22 mouse cellular contexts compared by ENCODE assay signal in the genomic region with DNA sequence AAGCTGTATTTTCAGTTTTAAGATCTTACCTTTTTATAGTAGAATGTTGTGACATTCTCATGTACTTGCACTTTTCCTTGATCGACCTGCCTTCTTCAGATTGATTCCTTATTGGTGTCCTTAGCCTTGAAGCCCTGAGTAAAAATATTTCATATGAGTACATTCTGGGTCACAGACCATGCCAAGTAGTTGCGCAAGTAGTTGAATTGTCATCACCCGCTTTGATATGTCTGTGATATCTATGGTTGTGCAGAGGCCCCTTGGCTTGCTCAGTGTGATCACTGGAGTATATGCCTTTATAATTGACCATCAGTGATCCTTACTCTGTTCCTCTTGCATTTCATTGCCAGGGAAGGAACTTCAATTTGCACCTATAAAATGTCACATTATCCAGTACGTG.
"Had no signal": no experiment of that assay in that cellular context is flagged by ENCODE, and none has a peak within 500 bp of the region (broad histone marks: within the 10 kb centered on the region; RNA-seq: fewer than 3 reads in every experiment).

No protein-coding gene starts in this region.

- H3K4me1 ChIP-seq: lung, embryonic 15.5 days; megakaryocyte, embryonic 14.5 days; midbrain, embryonic 13.5 days; midbrain, embryonic 15.5 days; neural tube, embryonic 12.5 days; stomach, embryonic 15.5 days had no signal

- H3K36me3 ChIP-seq: lung, embryonic 15.5 days; midbrain, embryonic 13.5 days; midbrain, embryonic 15.5 days; neural tube, embryonic 12.5 days; stomach, embryonic 15.5 days had no signal

- H3K9ac ChIP-seq: liver, postnatal 0 days; lung, embryonic 15.5 days; midbrain, embryonic 13.5 days; midbrain, embryonic 15.5 days; neural tube, embryonic 12.5 days; stomach, embryonic 15.5 days had no signal

- H3K27ac ChIP-seq: lung, embryonic 15.5 days; macrophage; midbrain, embryonic 13.5 days; midbrain, embryonic 15.5 days; neural tube, embryonic 12.5 days; stomach, embryonic 15.5 days; stomach, postnatal 0 days had no signal

- H3K4me2 ChIP-seq: lung, embryonic 15.5 days; midbrain, embryonic 11.5 days; midbrain, embryonic 13.5 days; midbrain, embryonic 15.5 days; neural tube, embryonic 12.5 days; stomach, embryonic 15.5 days had no signal

- H3K9me3 ChIP-seq: lung, embryonic 15.5 days; megakaryocyte, embryonic 14.5 days; midbrain, embryonic 13.5 days; midbrain, embryonic 15.5 days; neural tube, embryonic 12.5 days; stomach, embryonic 15.5 days had no signal

- H3K4me3 ChIP-seq: lung, embryonic 15.5 days; megakaryocyte, embryonic 14.5 days; midbrain, embryonic 13.5 days; midbrain, embryonic 15.5 days; neural tube, embryonic 12.5 days; stomach, embryonic 15.5 days had no signal

- ATAC-seq: liver, postnatal 0 days; lung, postnatal 0 days; midbrain, embryonic 13.5 days; midbrain, embryonic 15.5 days had no signal

- DNase-seq: liver, postnatal 0 days; lung, adult 2 months; lung, postnatal 14 days; lung, postnatal 36 days; retina, postnatal 1 day; right cerebral cortex, adult 18-20 months; right cerebral cortex, postnatal 25 days; right cerebral cortex, postnatal 4 days; spleen, adult 18-20 months; thymus, adult 2 months; thymus, postnatal 25 days; thymus, postnatal 4 days had no signal

- H3K27me3 ChIP-seq: lung, embryonic 15.5 days; megakaryocyte, embryonic 14.5 days; midbrain, embryonic 13.5 days; midbrain, embryonic 15.5 days; neural tube, embryonic 12.5 days; stomach, embryonic 15.5 days had no signal
